In the genomic region with DNA sequence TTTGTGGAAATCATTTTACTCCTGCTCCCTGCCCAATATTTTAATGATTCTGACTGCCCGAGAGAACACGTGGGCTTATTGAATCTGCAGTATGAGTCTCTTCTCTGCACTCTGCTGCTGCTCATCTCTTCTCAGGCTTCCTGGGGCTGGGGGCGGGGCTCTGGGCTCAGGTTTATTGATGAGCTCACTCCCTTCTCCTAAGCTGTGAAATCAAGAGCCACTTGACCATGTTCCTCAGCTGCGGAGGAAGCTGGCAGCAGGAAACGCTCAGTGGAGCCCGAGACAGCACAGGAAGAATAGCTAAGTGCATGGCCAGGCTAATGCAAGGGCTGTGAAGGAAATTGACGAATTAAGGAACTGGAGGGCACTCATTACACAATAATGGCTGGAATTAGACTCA, we compare ENCODE assay signal across 9 mouse cellular contexts. TPM values are rescaled to one million over a fixed set of nuclear protein-coding genes. Genes with fewer than 3 reads are reported as not detected.
DNase-seq lines count a peak whose midpoint lies in the region; ATAC-seq and TF ChIP-seq lines count a peak whose summit lies in the region.
"Had no signal": no experiment of that assay in that cellular context is flagged by ENCODE, and none has a peak within 500 bp of the region (broad histone marks: within the 10 kb centered on the region; RNA-seq: fewer than 3 reads in every experiment).

No protein-coding gene starts in this region.

- H3K4me2 ChIP-seq in lung, embryonic 14.5 days = 0 out of 2 replicates have a peak overlapping the region, but pooled peaks have one; percentile 23
- H3K4me2 ChIP-seq: limb, embryonic 12.5 days had no signal

- no peaks in the 10 kb centered on the region for H3K36me3 ChIP-seq in lung, embryonic 14.5 days (ENCODE audit: insufficient read depth)
- H3K36me3 ChIP-seq: limb, embryonic 12.5 days had no signal

- no peak overlapping the region for H3K9ac ChIP-seq in lung, embryonic 14.5 days
- H3K9ac ChIP-seq: limb, embryonic 12.5 days had no signal

- 0 out of 2 replicates have a peak, but pooled peaks cover 3% of the 10 kb centered on the region for H3K4me1 ChIP-seq in lung, embryonic 14.5 days (ENCODE audit: insufficient read depth)
- H3K4me1 ChIP-seq in lung, adult 2 months (ENCODE audit: control insufficient read depth, insufficient read depth, low read length) = no peaks in the 10 kb centered on the region
- H3K4me1 ChIP-seq: limb, embryonic 12.5 days had no signal

- 14% methylated on average over 7 of the region's 7 CpGs for WGBS in lung, embryonic 14.5 days
- 11% methylated on average over 7 of the region's 7 CpGs for WGBS in lung, adult 2 months

- no peak for TF ChIP-seq POLR2A in lung, adult 2 months (IDR thresholded peaks at IDR 0.05; ENCODE audit: borderline replicate concordance, extremely low read depth, low read depth, low read length)

- no peak for TF ChIP-seq CTCF in lung, embryonic 14.5 days (IDR thresholded peaks at IDR 0.05; ENCODE audit: low read depth)
- no peak for TF ChIP-seq CTCF in lung, adult 2 months (IDR thresholded peaks at IDR 0.05; ENCODE audit: insufficient read depth, low read length)

- no peak overlapping the region for H3K4me3 ChIP-seq in lung, embryonic 14.5 days (ENCODE audit: low read depth, low read length)
- no peak overlapping the region for H3K4me3 ChIP-seq in lung, adult 2 months (replicated peaks; ENCODE audit: extremely low read depth, low read depth, low read length)
- H3K4me3 ChIP-seq: limb, embryonic 12.5 days had no signal

- no peaks in the 10 kb centered on the region for H3K27me3 ChIP-seq in lung, embryonic 14.5 days (ENCODE audit: insufficient read depth, low read length)
- H3K27me3 ChIP-seq: limb, embryonic 12.5 days had no signal

- H3K27ac ChIP-seq in lung, embryonic 14.5 days (ENCODE audit: low read depth) = no peak overlapping the region
- H3K27ac ChIP-seq: limb, embryonic 12.5 days had no signal

- H3K9me3 ChIP-seq in lung, embryonic 14.5 days (ENCODE audit: low read depth, low read length) = no peaks in the 10 kb centered on the region
- H3K9me3 ChIP-seq: limb, embryonic 12.5 days had no signal

- peak; percentile 63; the same call in 1 of the 2 replicates for ATAC-seq in lung, embryonic 14.5 days (ENCODE audit: insufficient read depth)

- DNase-seq in adrenal gland, postnatal 14 days = peak; percentile 27
- DNase-seq in adrenal gland, postnatal 10 days = no peak
- DNase-seq in lung, embryonic 14.5 days = peak; percentile 47
- no peak for DNase-seq in lung, adult 2 months
- peak; percentile 10 to 34 for DNase-seq in layer of hippocampus, postnatal 10 days (ENCODE audit: low spot score in 2 of 2)
- peak; percentile 27 for DNase-seq in retina, postnatal 1 day
- DNase-seq in spleen, adult 18-20 months = no peak
- DNase-seq in B cell, adult 2 months = no peak

RNA-seq across cellular contexts. Expression of a gene that starts 56.5 kb away (rescaled TPM):
- total RNA-seq in adrenal gland, postnatal 14 days (2021) = 1.1 and 1.2 TPM in 2 replicates
- total RNA-seq in adrenal gland, postnatal 10 days (2021) = 1 to 10 TPM; 1.7 to 2.3 TPM
- 0.14 and 0.26 TPM in 2 replicates for polyA plus RNA-seq in lung, embryonic 14.5 days (2014; fragmentation: Nextera tagmentation; extraction: Ambion mirVana)
- polyA plus RNA-seq in lung, adult 2 months (2012; rRNA removed) = 0.08 TPM in 1 of 2 replicates, not detected in the other
- total RNA-seq in layer of hippocampus, postnatal 10 days (2021) = 10 to 100 TPM in 1 of 2 experiments, 1 to 10 TPM in 1; 9.4 to 11.9 TPM

Comparison
In these comparisons a context has a peak if more than half of its experiments do, and no peak if none do; other contexts are left out.
1. DNase-seq: peak in adrenal gland, postnatal 14 days (single experiment), lung, embryonic 14.5 days (single experiment), layer of hippocampus, postnatal 10 days (2 of 2) and retina, postnatal 1 day (single experiment); none in adrenal gland, postnatal 10 days (single experiment), lung, adult 2 months (single experiment), spleen, adult 18-20 months (0 of 2) and B cell, adult 2 months (0 of 2).